Mouse (Mus musculus) kidney, postnatal 25 days (tissue): ENCODE measurements around the gene Tecpr2.
A peak's percentile ranks its signal among the peaks of the same experiment; 100 is the strongest.

Experiments
- DNase-seq, 2 experiments: peaks; one replicate each; pipeline ENCODE4 v3.0.0; 2021; ENCODE audit warnings: mixed read lengths in 2 of 2

The Tecpr2 gene

DNA sequence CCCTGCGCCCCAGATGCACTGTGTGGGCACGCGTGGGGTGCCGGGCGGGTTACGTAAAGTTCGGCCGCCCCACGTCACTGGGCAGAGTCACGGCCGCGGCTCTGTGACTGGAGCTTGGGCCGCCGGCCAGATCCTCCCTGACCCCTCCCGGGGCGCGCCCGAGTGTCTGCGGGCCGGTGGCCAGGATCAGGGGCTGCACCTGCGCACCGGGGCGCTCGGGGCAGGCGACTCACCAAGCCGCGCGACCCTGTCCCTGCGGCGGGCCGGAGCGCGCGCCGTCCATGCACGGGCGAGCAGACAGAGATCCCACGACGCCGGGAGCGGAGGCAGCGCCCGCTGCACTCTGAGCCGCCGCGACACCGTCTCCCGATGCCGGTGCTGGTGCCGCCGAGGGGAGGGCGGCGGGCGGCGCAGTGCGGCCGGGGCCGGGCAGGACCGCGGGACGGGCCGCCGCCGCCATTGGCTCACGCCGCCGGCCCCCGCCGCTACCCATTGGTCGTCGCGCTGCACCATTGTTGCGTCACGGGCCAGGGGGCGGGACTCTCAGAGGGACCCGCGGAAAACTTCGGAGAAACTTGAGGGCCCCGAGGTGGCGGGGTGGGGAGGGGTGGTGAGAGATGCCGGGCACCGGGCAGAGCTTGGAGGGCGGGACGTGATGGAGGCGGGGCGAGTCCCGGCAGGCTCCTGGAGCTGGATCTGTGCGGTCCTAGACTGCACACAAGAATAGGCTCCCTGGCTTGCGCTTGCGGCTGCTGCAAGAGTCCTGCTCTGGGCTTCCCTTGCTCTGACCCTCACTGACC lies 89.7 kb downstream of the Tecpr2 start, which contains the start of gene Ankrd9:
Gene Ankrd9, minus strand, starts transcription at position 434 of the 800 bp plus-strand sequence.
- DNase-seq, result peak; percentile 100

DNA sequence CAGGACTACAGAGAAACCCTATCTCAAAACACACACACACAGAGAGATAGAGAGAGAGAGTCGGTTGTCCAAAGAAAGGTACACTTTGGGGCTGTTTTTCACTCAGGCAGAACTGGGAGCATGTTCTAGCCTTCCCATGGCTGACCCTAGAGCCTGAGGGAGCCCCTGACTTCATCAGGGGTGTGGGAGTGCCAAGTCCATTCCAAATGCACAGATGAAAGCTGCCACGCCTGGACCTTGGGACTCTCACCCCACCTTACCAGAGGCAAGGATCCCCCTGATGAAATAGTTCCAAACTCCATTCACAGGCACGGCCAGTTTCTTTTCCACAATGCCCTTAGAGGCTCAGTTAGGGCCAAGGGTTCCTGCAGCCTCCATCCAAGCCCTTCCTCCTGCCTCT lies 90.7 kb downstream of the Tecpr2 start:
- peak in 1 of 2 experiments; percentile 45 for DNase-seq

- DNase-seq, result no peak
Observed at GRCm38 (mm10) chr12:110981736-110982135, 92.7 kb downstream of the Tecpr2 start.

DNA sequence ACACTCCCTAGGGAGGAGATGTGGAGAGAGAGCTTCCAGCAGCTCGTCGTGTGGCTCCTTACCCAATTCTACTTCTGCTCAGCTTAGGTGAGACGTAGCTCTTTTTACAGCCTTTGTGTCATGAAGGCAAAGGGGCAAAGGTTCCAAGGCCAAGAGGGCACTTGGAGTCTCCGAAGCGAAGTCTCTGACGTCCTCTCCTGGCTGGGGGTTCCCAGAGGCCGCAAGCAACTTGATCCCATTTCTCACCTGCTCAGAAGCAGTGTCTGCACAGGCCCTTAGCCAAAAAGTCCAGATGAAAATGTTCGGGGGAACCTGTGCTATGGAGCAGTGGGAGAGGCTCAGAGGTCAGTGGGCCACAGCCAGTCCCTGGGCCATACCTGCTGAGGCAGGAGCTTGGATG lies 94.0 kb downstream of the Tecpr2 start:
- DNase-seq, result peak in 1 of 2 experiments; percentile 60

DNA sequence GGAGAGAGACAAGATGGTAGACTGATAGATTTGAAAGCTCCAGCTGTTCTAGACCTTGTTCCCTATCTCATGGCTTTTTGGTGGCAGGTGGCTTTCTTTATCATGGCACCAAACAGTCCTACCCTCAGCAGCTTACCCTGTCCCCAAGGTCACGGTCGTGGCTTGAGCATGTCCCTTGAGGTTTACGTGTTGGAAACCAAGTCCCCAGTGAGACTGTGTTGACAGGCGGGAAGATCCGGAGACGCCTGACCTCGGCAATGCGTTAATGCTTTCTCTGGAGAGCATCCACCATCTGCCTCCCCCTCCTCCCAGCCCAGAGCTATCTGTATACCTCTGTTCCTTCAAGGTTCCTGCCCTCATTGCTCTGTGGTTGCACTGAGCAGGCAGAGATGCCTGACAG lies 94.7 kb downstream of the Tecpr2 start:
- DNase-seq, result no peak

GRCm38 (mm10) chr12:110984598-110984997 lies 95.5 kb downstream of the Tecpr2 start:
- no peak for DNase-seq

DNA sequence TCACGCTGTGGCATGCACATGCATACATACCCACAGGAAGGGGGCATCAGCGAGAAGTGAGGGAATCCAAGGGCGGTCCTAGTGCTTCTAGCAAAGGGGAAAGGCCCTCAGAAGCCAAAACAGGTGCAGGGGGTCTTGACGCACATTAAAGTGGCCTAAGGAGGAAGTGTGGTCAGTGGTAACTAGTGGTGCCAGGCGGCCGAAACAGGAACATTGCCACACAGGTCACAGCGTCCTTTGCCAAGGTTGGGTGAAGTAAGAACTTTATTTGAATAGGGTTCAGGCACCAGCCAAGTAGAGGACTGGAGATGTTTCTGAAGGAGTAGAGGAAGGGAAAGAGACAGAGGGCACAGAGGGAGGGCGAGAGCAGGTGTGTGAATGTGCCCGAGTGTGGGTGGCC lies 96.1 kb downstream of the Tecpr2 start:
- DNase-seq, result no peak

- no peak for DNase-seq
Observed at GRCm38 (mm10) chr12:110986536-110987425, 97.7 kb downstream of the Tecpr2 start.

DNA sequence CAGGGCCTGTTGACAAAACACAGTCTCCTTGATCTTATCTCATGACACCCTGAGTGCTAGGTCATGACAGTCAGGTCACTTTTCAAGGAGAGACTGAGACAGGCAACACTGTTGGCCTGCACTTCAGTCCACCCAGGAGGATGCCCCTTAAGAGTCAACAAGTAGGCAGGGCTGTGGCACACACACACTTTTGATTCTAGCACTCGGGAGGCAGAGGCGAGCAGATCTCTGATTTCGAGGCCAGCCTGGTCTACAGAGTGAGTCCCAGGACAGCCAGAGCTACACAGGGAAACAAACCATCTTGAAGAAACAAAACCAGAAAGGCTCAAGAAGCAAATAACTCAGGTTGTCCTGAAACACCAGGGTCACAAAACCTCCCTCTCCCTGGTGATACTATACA lies 100.3 kb downstream of the Tecpr2 start:
- DNase-seq, result no peak

DNA sequence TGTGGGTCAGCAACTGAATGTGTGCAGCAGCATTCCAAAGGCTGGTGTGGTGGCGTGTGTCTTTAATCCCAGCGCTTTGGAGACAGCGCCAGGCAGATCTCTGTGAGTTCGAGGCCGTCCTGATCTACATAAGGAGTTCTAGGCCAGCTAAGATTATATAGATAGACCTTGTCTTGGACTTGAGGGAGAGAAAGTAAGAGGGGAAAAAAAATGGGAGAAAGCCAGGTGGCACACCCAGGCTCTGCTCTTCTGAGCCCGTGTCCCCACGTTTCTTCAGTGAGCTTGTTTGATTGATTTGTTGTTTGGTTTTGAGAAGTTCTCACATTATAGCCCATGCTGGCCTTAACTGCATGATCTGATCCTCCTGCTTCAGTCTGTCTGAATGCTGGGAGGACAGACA lies 101.4 kb downstream of the Tecpr2 start:
- no peak for DNase-seq

DNA sequence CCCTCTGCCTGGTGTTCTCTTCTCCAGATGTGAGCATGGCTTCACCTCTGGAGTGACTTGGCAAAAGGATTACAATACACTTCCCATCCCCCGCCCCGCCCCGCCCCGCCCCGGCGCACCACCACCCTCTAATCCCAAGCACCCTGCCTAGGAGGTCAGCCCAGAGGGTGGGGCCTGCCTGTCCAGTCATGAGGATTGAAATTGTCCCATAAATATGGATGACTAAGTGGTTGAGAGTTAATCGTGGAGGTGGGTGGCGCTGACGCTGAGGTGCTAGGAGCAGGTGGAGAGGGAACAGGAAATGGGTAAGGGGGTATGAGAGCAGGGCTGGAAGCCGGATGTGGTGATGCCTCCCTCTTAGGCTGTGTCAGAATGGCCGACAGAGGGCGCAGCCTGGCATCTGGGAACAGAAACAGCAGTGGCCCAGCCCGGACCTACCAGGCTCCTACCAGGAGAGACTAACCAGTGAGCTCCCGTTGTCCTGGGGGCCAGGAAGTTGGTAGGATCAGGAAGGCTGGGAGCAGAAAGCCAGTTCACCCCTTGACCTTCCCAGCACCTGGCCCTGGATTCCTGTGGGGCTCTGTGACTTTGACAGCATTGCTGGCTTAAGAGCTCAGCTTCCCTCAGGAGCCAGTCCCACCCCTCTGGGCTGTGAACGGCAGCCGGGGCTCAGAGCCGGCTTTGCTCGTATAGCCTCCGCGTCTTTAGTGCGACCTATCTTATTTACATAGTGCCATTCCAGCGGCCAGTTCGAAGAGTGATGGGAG lies 102.5 kb downstream of the Tecpr2 start:
- peak; percentile 84 to 88 for DNase-seq

- peak; percentile 93 to 94 for DNase-seq
Observed at GRCm38 (mm10) chr12:110992128-110992553, 103.1 kb downstream of the Tecpr2 start.

- DNase-seq, result peak; percentile 69 to 85
Observed at GRCm38 (mm10) chr12:110992771-110993170, 103.7 kb downstream of the Tecpr2 start.

- DNase-seq, result no peak
Observed at GRCm38 (mm10) chr12:110993226-110993625, 104.2 kb downstream of the Tecpr2 start.

DNA sequence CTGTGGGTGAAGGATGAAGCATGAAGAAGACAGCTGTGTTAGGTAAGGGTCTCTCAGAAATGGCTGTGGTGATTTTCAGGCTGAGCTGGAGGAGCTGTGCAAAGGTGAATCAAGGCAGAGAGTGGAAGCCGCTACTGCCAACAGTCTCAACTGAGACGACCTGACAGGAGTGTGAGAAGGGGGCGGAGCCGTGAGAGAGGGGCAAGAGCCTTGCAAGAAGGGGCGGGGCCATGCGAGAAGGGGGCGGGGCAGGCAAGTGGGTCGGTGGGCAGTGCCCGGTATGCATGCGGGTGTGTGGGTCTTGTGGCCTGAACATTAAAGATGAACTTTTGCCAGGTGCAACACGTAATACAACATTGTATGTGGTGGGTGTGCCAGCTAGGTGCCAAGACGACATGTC lies 105.6 kb downstream of the Tecpr2 start:
- no peak for DNase-seq

GRCm38 (mm10) chr12:110998092-110998491 lies 109.0 kb downstream of the Tecpr2 start:
- no peak for DNase-seq

DNA sequence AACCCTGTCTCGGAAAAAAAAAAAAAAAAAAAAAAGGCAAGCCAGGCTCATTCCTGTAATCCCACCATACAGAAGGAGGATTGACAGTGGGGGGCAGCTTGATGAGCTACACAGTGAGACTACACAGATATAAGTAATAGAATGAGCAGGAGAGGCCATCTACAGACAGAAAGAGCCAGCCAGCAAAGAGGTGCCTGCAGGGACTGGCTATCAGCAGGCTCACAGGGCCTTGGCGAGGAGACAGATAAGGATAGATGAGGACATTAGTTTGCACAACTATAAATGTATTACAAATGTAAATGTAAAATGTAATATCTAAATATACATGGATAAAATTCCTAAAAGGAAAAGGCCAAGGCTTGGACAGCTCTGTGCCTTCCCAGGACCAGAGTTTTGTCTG lies 110.8 kb downstream of the Tecpr2 start:
- no peak for DNase-seq

GRCm38 (mm10) chr12:111000956-111001355 lies 111.9 kb downstream of the Tecpr2 start:
- no peak for DNase-seq

DNA sequence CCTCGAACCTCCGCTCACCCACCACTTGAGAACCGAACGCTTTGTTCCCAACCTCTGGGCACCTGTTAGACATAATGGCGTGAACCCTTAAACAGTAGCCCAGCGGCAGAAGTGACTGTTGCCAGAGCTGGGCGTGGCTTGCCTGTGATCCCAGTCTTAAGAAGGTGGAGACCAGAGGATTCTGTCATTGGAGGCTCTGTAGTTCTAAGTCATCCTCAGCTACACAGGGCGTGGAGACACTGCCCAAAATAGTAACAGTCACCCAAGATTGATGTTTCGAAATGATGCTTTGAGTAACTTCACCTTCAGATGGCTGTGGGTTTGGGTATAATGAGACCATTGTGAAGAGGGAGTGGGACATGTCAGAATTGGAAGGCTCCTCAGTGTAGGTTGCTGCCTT lies 115.1 kb downstream of the Tecpr2 start:
- DNase-seq, result no peak

- no peak for DNase-seq
Observed at GRCm38 (mm10) chr12:111005803-111006202, 116.7 kb downstream of the Tecpr2 start.

GRCm38 (mm10) chr12:111006339-111006738 lies 117.3 kb downstream of the Tecpr2 start:
- DNase-seq, result no peak

GRCm38 (mm10) chr12:111007134-111008103 lies 118.4 kb downstream of the Tecpr2 start:
- DNase-seq, result peak; percentile 51 to 65
